Mouse (Mus musculus) mouse trophoblast stem cell (cell line): ENCODE measurements around the gene Nol8.

Experiments used
- in situ Hi-C, 2 experiments: fragments of 300-500 bp; cut with MseI, MboI; formaldehyde crosslinking; loops; 2 replicates in 1 of 2; 3 replicates in 1 of 2; pipeline ENCODE4 v1.15.1; 2025

Nol8 gene

GRCm38 (mm10) chr13:49652481-49653179 lies at the start of gene Nol8, which contains the start of gene Cenpp:
TSS of gene Nol8 (plus strand) at chr13:49653078.
TSS of gene Cenpp (minus strand) at chr13:49652785.
- in situ Hi-C loops: no loop called here

- in situ Hi-C loops: no loop called here
Observed at GRCm38 (mm10) chr13:49603603-49604002, 49.3 kb upstream of the Nol8 start.

- in situ Hi-C loops: no loop called here
Observed at GRCm38 (mm10) chr13:49607714-49608113, 45.2 kb upstream of the Nol8 start, which contains the start of gene Ogn. TSS of gene Ogn (plus strand) at chr13:49608046.

- in situ Hi-C loops: no loop called here
Observed at GRCm38 (mm10) chr13:49608589-49609322, 44.1 kb upstream of the Nol8 start.

GRCm38 (mm10) chr13:49617021-49617420 lies 35.9 kb upstream of the Nol8 start:
- in situ Hi-C loops: no loop called here

GRCm38 (mm10) chr13:49618365-49618764 lies 34.5 kb upstream of the Nol8 start:
- in situ Hi-C loops: no loop called here

GRCm38 (mm10) chr13:49623216-49623615 lies 29.7 kb upstream of the Nol8 start:
- in situ Hi-C loops: no loop called here

- in situ Hi-C loops: loop anchor here in 1 of 2 experiments (25.0 kb wide), 1 partner anchor 166 kb away; no protein-coding TSS in a partner anchor
Observed at GRCm38 (mm10) chr13:49628167-49628566, 24.7 kb upstream of the Nol8 start.

GRCm38 (mm10) chr13:49629076-49629475 lies 23.8 kb upstream of the Nol8 start:
- in situ Hi-C loops: loop anchor here in 1 of 2 experiments (25.0 kb wide), 1 partner anchor 167 kb away; no protein-coding TSS in a partner anchor

GRCm38 (mm10) chr13:49639965-49640364 lies 12.9 kb upstream of the Nol8 start:
- in situ Hi-C loops: loop anchor here (10.0 to 25.0 kb wide), 2 partner anchors 178 to 185 kb away; no protein-coding TSS in a partner anchor

GRCm38 (mm10) chr13:49642650-49643049 lies 10.2 kb upstream of the Nol8 start:
- in situ Hi-C loops: loop anchor here (10.0 to 25.0 kb wide), 2 partner anchors 180 to 188 kb away; no protein-coding TSS in a partner anchor

GRCm38 (mm10) chr13:49643669-49644362 lies 9.1 kb upstream of the Nol8 start:
- in situ Hi-C loops: loop anchor here (10.0 to 25.0 kb wide), 2 partner anchors 182 to 189 kb away; no protein-coding TSS in a partner anchor

- in situ Hi-C loops: loop anchor here (10.0 to 25.0 kb wide), 2 partner anchors 183 to 190 kb away; no protein-coding TSS in a partner anchor
Observed at GRCm38 (mm10) chr13:49644731-49645529, 7.9 kb upstream of the Nol8 start.

- in situ Hi-C loops: loop anchor here (10.0 to 25.0 kb wide), 2 partner anchors 184 to 191 kb away; no protein-coding TSS in a partner anchor
Observed at GRCm38 (mm10) chr13:49646019-49646418, 6.9 kb upstream of the Nol8 start.

- in situ Hi-C loops: no loop called here
Observed at GRCm38 (mm10) chr13:49651136-49651535, 1.7 kb upstream of the Nol8 start.

GRCm38 (mm10) chr13:49651781-49652351 lies 1.0 kb upstream of the Nol8 start:
- in situ Hi-C loops: no loop called here

- in situ Hi-C loops: no loop called here
Observed at GRCm38 (mm10) chr13:49653180-49653541, 283 bp downstream of the Nol8 start.

GRCm38 (mm10) chr13:49677793-49678192 lies 24.9 kb downstream of the Nol8 start:
- in situ Hi-C loops: no loop called here

GRCm38 (mm10) chr13:49681351-49682232 lies 28.7 kb downstream of the Nol8 start, which contains the start of gene Iars:
TSS of gene Iars (plus strand) at chr13:49682100.
- in situ Hi-C loops: no loop called here
